Mouse (Mus musculus): Measurements from ENCODE around the gene Itpr2.

DNA sequence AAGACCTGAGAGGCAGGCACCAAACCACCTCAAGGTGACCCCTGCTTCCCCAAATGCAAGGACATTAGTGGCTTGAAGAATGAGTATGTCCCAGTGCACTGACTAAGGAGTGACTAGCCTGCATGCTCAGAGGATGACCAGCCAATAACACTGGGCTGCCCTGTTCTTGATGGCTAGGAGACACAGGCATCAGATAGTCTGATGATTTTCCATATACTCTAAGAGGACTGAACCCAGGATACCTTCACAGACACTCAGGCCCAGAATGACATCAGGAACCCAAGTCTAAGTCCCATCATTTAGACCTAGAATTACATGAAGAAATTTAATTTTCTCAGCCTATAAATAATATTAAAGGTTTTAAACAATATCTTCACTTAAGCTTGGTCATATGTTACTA lies 49.3 kb upstream of the Itpr2 start:
- no peak for TF ChIP-seq TAL1 (IDR thresholded peaks at IDR 0.05; ENCODE audit: low read length)
- no peak for TF ChIP-seq GATA1 (IDR thresholded peaks at IDR 0.05; ENCODE audit: low read length)
